In genomic region chr17:31728968-31729501, GRCm38 (mm10) we compare ENCODE assay signal across 8 mouse cellular contexts. TPM values are rescaled to one million over a fixed set of nuclear protein-coding genes. Genes with fewer than 3 reads are reported as not detected.
DNase-seq lines count a peak whose midpoint lies in the region; ATAC-seq lines count a peak whose summit lies in the region.

No protein-coding gene starts in this region.

- intact Hi-C loops in heart, postnatal 25 days (cut with DNase I) = no loop called here

- ATAC-seq in CD4-positive, CD25-positive, alpha-beta regulatory T cell, adult 4 months = no peak

- peak; percentile 35 for DNase-seq in CD4-positive, CD25-positive, alpha-beta regulatory T cell, adult 2 months (ENCODE audit: low read depth, low spot score)
- DNase-seq in testis, postnatal 14 days (ENCODE audit: low spot score) = peak; percentile 29
- DNase-seq in testis, postnatal 10 days (ENCODE audit: low spot score) = no peak
- peak; percentile 26 for DNase-seq in heart, postnatal 25 days (ENCODE audit: low spot score)
- peak; percentile 85 for DNase-seq in kidney, postnatal 36 days
- DNase-seq in naive thymus-derived CD4-positive, alpha-beta T cell, adult 2 months (ENCODE audit: low read depth) = peak; percentile 15
- DNase-seq in cerebellum, adult 11-12 months = no peak

RNA-seq across cellular contexts. Expression of gene Cryaa, which starts 51.4 kb away (rescaled TPM):
- polyA plus RNA-seq in CD4-positive, CD25-positive, alpha-beta regulatory T cell, adult 4 months (2017; shearing (Covaris generic)) = not detected
- total RNA-seq in heart, postnatal 25 days (2021) = not detected

Comparison
In these comparisons a context has a peak if more than half of its experiments do, and no peak if none do; other contexts are left out.
1. DNase-seq: peak in CD4-positive, CD25-positive, alpha-beta regulatory T cell, adult 2 months (single experiment), testis, postnatal 14 days (single experiment), heart, postnatal 25 days (single experiment), kidney, postnatal 36 days (2 of 2) and naive thymus-derived CD4-positive, alpha-beta T cell, adult 2 months (single experiment); none in testis, postnatal 10 days (single experiment) and cerebellum, adult 11-12 months (single experiment).